Mouse (Mus musculus) intestine, embryonic 14.5 days (tissue): ENCODE results near the gene Bzw2. TPM values are rescaled to one million over a fixed set of nuclear protein-coding genes. Genes with fewer than 3 reads are reported as not detected.

Source experiments
- ATAC-seq: fragments of 200-750 bp; cut with Nextera tagmentation; replicated peaks from 2 replicates; pipeline ENCODE4 v1.8.0; 2017; ENCODE audit warnings: low read depth, moderate number of reproducible peaks, moderate TSS enrichment, moderate library complexity; ENCODE audit not compliant: low FRiP score, low TSS enrichment
- DNase-seq: peaks from one replicate; pipeline ENCODE4 v3.0.0-alpha.2; 2018; ENCODE audit warnings: low spot score
- H3K27ac ChIP-seq: fragments of 300-500 bp; sonication (generic); 2 replicates; pipeline ENCODE4 v1.5.1; 2014; ENCODE audit warnings: low read depth, mild to moderate bottlenecking, control low read depth
- H3K27me3 ChIP-seq: fragments of 300-500 bp; sonication (generic); replicated peaks from 2 replicates; pipeline ENCODE4 v1.6.1; 2014; ENCODE audit warnings: low read length, control low read depth; ENCODE audit not compliant: control insufficient read depth, insufficient read depth
- H3K36me3 ChIP-seq: fragments of 300-500 bp; sonication (generic); 2 replicates; pipeline ENCODE4 v1.6.1; 2014; ENCODE audit warnings: low read length, control low read depth; ENCODE audit not compliant: control insufficient read depth, insufficient read depth
- H3K4me1 ChIP-seq: fragments of 300-500 bp; sonication (generic); replicated peaks from 2 replicates; pipeline ENCODE4 v1.6.1; 2014; ENCODE audit warnings: low read length, control low read depth, mixed read lengths; ENCODE audit not compliant: control insufficient read depth, insufficient read depth
- H3K4me2 ChIP-seq: fragments of 300-500 bp; sonication (generic); 2 replicates; pipeline ENCODE4 v1.6.1; 2014; ENCODE audit warnings: low read length
- H3K4me3 ChIP-seq: fragments of 300-500 bp; sonication (generic); 2 replicates; pipeline ENCODE4 v1.5.1; 2014; ENCODE audit warnings: low read depth, low read length, control low read depth, mixed read lengths
- H3K9ac ChIP-seq: fragments of 300-500 bp; sonication (generic); 2 replicates; pipeline ENCODE4 v1.6.1; 2014; ENCODE audit warnings: mild to moderate bottlenecking, low read length
- H3K9me3 ChIP-seq: fragments of 300-500 bp; sonication (generic); 2 replicates; pipeline ENCODE4 v1.6.1; 2016; ENCODE audit warnings: low read length, control low read depth; ENCODE audit not compliant: control insufficient read depth
- WGBS: fragments of 180-500 bp; shearing (Covaris S2); extraction: QIAGEN DNeasy Blood & Tissue Kit; methylation state at CpG from one replicate; pipeline ENCODE4 v1.1.7; 2014; 5-methylcytosine and 5-hydroxymethylcytosine counted together
- polyA plus RNA-seq: library from polyadenylated mRNA; unstranded; fragments of >200 nt; fragmentation: Nextera tagmentation; extraction: Ambion mirVana; gene quantifications from 2 replicates; pipeline ENCODE4 v1.2.1, GENCODE M21; 2014

Gene Bzw2
- polyA plus RNA-seq, 1 experiment from 2014 or later: 235 TPM

DNA sequence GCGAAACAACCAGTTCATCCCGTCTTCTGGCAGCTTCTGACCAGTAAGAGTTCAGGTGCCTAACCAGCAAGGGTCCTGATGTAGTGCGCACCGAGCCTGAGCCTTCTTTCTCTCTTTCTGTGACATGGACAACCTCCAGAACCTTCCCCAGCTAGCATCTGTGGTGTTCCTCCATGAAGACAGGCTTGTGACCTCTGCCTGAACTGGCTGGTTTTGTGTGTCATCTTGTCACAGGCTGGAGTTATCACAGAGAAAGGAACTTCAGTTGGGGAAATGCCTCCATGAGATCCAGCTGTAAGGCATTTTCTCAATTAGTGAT lies 54.3 kb downstream of the Bzw2 start:
- Histone ChIP-seq H3K27ac (no peak overlapping the region), H3K27me3 (no peaks in the 10 kb centered on the region), H3K4me1 (no peaks in the 10 kb centered on the region), H3K9ac (no peak overlapping the region), H3K9me3 (0 out of 2 replicates have a peak, but pooled peaks cover 6% of the 10 kb centered on the region), H3K36me3 (peaks cover 53% of the 10 kb centered on the region), H3K4me3 (no peak overlapping the region), H3K4me2 (no peak overlapping the region)
- ATAC-seq: no peak
- 98% methylated on average over 4 of the region's 4 CpGs for WGBS
- no peak for DNase-seq

DNA sequence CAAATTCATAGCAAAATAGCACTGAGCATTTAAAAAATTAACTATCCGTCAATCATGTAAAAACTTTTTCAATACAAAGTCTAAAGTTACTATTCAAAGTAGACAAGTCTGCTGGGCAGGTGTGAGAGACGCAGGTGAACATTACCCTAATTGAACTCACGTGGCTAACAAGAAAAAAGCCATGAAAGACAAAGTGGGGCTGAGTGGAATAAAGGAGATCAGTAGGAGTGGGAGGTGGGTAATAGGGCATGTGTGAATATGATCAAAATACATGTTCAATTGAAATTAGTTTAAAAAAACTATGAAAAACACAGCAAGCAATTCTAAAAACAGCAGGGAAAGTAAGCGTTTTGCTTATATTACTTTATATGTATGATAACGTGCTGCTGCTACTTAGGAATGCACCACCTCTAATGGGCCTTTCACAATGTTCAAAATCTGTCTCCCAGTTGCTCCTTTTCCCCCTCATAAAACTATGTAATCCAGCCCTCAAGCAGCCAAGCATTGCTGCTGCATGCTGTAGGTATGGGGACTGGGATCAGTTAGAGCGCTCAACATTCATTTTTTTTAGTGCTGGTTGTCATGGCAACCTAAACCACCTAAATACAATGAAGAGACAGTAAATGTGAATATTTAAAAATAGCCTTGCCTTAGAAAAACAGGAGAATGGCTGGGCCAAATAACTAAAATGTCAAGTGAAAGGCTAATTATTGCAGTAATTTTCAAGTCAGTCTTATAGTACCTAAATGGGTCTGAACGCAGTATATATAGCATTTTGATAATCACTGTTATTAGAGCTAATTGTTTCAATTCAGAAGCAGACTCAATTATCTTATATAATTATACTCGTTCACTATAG lies 54.9 kb downstream of the Bzw2 start:
- Histone ChIP-seq H3K4me3 (no peak overlapping the region), H3K36me3 (peaks cover 48% of the 10 kb centered on the region), H3K4me2 (no peak overlapping the region), H3K9me3 (0 out of 2 replicates have a peak, but pooled peaks cover 6% of the 10 kb centered on the region), H3K4me1 (no peaks in the 10 kb centered on the region), H3K27me3 (no peaks in the 10 kb centered on the region), H3K27ac (no peak overlapping the region), H3K9ac (no peak overlapping the region)
- DNase-seq (no peak), ATAC-seq (no peak)
- 89% methylated on average over 8 of the region's 8 CpGs for WGBS

DNA sequence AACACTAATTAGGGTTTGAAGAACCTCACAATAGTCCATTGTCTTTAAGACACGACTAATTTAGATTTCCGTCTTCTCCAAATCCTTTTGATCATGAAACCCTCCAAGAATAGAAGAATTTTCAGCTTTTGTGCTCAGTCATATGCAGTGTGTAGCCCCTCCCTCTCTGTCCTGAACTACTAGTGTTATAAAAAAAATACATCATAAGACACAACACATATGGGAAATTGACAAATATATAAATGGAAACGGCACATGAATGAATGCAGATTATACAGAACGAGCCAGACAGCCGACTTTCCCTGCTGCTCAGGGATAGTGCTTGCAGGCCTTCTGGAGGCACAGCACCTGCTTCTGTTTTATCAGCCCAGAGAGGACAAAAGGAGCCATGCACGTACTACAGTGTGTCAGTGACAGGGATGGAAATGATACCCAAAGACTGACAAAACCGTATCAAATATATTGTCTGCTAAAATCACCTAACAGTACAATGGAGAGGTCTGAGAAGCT lies 62.5 kb downstream of the Bzw2 start:
- H3K4me2 ChIP-seq: no peak overlapping the region
- H3K36me3 ChIP-seq: peaks cover 47% of the 10 kb centered on the region
- H3K9me3 ChIP-seq: no peaks in the 10 kb centered on the region
- WGBS: 85% methylated on average over 7 of the region's 7 CpGs
- H3K27me3 ChIP-seq: no peaks in the 10 kb centered on the region
- H3K4me1 ChIP-seq: no peaks in the 10 kb centered on the region
- ATAC-seq: no peak
- no peak for DNase-seq
- H3K4me3 ChIP-seq: no peak overlapping the region
- H3K27ac ChIP-seq: no peak overlapping the region
- no peak overlapping the region for H3K9ac ChIP-seq

DNA sequence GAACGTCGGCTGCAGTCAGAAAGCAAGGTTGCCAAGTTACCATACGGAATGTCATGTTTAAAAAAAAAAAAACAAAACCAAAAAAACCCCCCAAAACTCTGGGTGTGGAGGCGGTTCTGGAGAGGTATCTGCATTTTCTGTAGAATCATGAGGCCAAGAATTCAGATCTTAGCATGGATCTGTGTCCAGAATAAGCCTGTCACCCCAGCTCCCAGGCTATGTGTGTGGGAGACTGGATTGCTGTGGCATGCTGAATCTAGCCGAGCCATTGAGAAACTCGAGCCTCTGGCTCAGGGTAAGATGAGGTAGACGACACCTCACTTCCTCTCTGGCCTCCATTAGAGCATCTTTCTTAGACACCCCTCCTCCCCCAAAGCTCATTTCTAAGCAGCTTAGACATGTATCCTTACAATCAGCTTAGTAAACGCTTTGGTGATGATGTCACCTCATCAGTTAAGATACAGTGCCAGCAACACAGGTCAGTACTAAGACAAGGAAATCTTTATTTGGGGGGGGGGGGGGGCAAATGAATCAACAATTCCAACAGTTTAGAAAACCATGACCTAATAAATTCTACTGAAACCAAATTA lies 64.7 kb downstream of the Bzw2 start:
- Histone ChIP-seq H3K9me3 (no peaks in the 10 kb centered on the region), H3K4me1 (no peaks in the 10 kb centered on the region), H3K27me3 (no peaks in the 10 kb centered on the region), H3K27ac (no peak overlapping the region), H3K4me2 (no peak overlapping the region), H3K4me3 (no peak overlapping the region), H3K36me3 (peaks cover 41% of the 10 kb centered on the region), H3K9ac (no peak overlapping the region)
- WGBS: 79% methylated on average over 8 of the region's 8 CpGs
- no peak for DNase-seq
- no peak for ATAC-seq

DNA sequence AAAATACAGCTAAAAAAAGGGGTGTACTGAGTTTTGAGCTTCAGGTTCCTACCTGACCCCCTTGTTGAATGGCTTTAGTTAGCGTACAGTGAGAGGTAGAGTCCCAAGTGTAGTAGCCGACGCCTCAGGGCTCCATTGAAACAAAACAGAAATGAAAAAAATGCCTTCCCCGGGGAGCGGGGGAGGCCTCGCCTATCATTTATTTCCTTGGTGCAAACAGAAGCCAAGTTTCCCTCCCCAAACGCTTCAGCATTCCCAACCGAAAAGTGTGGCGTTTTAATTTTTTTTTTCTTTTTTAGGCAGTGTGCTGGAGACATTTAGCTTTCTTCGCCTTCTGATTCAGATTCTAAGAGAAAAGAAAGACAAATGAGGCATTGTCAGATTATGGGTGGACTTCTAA lies 65.9 kb downstream of the Bzw2 start:
- H3K36me3 ChIP-seq: peaks cover 41% of the 10 kb centered on the region
- DNase-seq (no peak), ATAC-seq (no peak)
- no peak overlapping the region for H3K4me3 ChIP-seq
- no peaks in the 10 kb centered on the region for H3K27me3 ChIP-seq
- 93% methylated on average over 10 of the region's 10 CpGs for WGBS
- no peak overlapping the region for H3K27ac ChIP-seq
- no peaks in the 10 kb centered on the region for H3K9me3 ChIP-seq
- H3K4me1 ChIP-seq: no peaks in the 10 kb centered on the region
- H3K9ac ChIP-seq: no peak overlapping the region
- no peak overlapping the region for H3K4me2 ChIP-seq

DNA sequence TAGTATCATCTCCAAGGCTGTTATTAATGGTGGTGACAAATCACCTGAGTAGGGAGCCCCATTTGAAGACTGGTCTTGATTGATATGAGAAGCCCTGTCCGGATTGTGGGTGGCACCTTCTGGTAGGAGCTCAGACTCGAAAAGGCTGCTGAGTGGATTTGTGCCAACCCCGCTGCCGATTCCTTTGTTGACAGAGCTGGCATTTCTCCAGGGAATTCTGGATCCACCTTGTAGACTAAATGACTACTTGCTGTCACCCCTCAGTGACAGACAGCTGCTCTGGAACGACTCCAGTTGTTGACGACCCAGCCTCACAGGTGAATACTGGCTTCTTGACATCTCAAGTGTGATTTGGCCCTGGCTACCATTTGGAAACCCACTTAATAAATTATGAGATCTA lies 68.7 kb downstream of the Bzw2 start:
- Histone ChIP-seq H3K27ac (no peak overlapping the region), H3K4me1 (no peaks in the 10 kb centered on the region), H3K36me3 (peaks cover 26% of the 10 kb centered on the region), H3K9me3 (no peaks in the 10 kb centered on the region), H3K9ac (no peak overlapping the region), H3K27me3 (no peaks in the 10 kb centered on the region), H3K4me3 (no peak overlapping the region), H3K4me2 (no peak overlapping the region)
- 79% methylated on average over 6 of the region's 6 CpGs for WGBS
- ATAC-seq: no peak
- no peak for DNase-seq

DNA sequence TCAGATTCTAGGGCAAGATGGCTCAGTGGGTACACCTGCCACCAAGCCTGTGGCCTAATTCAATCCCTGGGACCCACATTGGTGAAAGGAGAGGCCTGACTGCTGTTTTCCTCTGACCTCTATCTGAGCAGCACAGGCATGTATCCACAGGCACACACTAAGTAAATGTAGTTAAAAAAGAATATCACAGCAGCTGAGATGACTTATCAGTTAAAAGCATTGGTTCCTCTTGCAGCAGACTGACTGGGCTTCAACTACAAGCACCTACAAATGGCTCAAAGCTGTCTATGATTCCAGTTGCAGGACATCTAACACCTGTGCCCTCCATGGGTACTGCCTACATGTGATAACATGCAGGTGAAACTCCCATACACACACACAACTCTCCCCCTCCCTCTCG lies 69.1 kb downstream of the Bzw2 start:
- no peaks in the 10 kb centered on the region for H3K4me1 ChIP-seq
- H3K4me2 ChIP-seq: no peak overlapping the region
- no peak overlapping the region for H3K27ac ChIP-seq
- H3K9ac ChIP-seq: no peak overlapping the region
- WGBS: 100% methylated on average over 1 of the region's 1 CpGs
- DNase-seq (no peak), ATAC-seq (no peak)
- peaks cover 26% of the 10 kb centered on the region for H3K36me3 ChIP-seq
- no peak overlapping the region for H3K4me3 ChIP-seq
- H3K27me3 ChIP-seq: no peaks in the 10 kb centered on the region
- H3K9me3 ChIP-seq: no peaks in the 10 kb centered on the region

DNA sequence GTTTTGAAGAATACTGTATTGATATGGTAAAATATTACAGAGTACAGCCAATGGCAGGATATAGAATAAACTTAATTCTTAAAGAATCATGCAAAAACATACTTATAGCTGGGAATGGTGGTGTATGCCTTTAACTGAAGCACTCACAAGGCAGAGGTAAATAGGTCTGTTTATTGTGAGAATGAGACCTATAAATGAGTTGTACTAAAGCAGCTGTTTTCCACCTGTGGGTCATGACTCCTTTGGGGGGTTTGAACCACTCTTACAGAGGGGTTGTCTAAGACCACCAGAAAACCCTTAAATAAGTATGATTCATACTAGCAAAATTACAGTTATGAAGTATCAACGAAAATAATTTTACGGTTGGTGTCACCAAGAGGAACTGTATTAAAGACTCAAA lies 72.5 kb downstream of the Bzw2 start:
- Histone ChIP-seq H3K9me3 (no peaks in the 10 kb centered on the region), H3K27ac (no peak overlapping the region), H3K4me2 (no peak overlapping the region), H3K9ac (no peak overlapping the region), H3K4me1 (no peaks in the 10 kb centered on the region), H3K27me3 (no peaks in the 10 kb centered on the region), H3K36me3 (0 out of 2 replicates have a peak, but pooled peaks cover under 1% of the 10 kb centered on the region), H3K4me3 (no peak overlapping the region)
- ATAC-seq (no peak), DNase-seq (no peak)
- 91% methylated on average over 2 of the region's 2 CpGs for WGBS
